Comparison of ENCODE assay signal across 11 mouse cellular contexts in genomic region chr11:102037789-102038188, GRCm38 (mm10).
DNase-seq lines count a peak whose midpoint lies in the region.
"Had no signal": no experiment of that assay in that cellular context is flagged by ENCODE, and none has a peak within 500 bp of the region (broad histone marks: within the 10 kb centered on the region; RNA-seq: fewer than 3 reads in every experiment).

No protein-coding gene starts in this region.

- DNase-seq in cerebellum, adult 8-10 months = peak; percentile 40
- no peak for DNase-seq in cerebellum, adult 9-11 months
- DNase-seq in cerebellum, postnatal 14 days = peak; percentile 49 to 58
- DNase-seq in cerebellum, adult 9-10 months = no peak
- peak; percentile 70 for DNase-seq in heart, adult 11 months
- DNase-seq in heart, adult 9 months (ENCODE audit: low spot score in 2 of 2) = no peak
- DNase-seq: adrenal gland, adult 8-10 months; adrenal gland, postnatal 14 days; adrenal gland, postnatal 36 days; B cell, adult 2 months; forebrain, postnatal 0 days had no signal

Comparison
In these comparisons a context has a peak if more than half of its experiments do, and no peak if none do; other contexts are left out.
1. DNase-seq: peak in cerebellum, adult 8-10 months (single experiment), cerebellum, postnatal 14 days (2 of 2) and heart, adult 11 months (single experiment); none in cerebellum, adult 9-11 months (single experiment), cerebellum, adult 9-10 months (single experiment) and heart, adult 9 months (0 of 2).